Mouse (Mus musculus) c-Kit-positive CD71-positive TER-119-positive erythroid progenitor cells, embryonic 14.5 days (primary cell): ENCODE measurements around the gene Lpin2.
A peak's percentile ranks its signal among the peaks of the same experiment; 100 is the strongest.

Experiments
- DNase-seq: peaks from one replicate; pipeline ENCODE4 v3.0.0-alpha.2; 2013; ENCODE audit warnings: low spot score

The Lpin2 gene

DNA sequence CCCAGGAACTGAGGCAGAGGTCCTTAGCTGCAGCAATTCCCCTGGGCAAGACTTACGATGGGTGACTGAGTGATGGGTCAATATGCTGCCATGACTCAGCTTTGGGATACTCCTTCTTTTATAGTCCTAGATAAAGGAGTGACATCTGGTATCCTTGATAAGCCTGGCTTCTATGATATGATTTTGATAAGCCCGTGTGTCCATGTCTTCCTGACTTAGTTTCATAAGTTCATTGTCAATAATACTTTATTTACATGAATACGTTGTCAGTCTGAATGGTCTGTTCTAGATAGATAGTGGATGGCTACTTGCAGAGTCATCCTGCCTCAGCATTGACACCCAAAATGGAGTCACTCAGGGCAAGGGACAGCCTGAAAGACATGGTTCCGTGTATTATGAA is 11.2 kb upstream of the Lpin2 start:
- peak; percentile 74 for DNase-seq

DNA sequence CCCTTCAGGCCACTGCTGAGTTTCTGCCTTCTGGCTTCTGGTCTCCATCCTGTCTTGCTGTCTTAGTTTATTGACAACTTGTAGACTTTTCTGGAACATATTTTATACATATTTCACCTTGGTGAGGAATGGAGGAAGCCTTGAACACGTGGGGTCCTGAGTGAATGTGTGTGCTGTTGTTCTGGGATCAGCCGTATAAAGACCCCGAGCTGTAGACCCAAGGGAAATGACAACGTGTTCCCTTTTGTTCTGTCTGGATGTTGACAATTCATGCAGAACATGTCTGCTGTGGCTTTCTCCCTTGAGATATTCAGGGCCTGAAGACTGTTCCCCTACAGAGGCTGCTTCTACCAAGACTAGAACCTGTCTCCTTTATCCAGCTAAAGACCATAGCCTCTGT is 5.0 kb upstream of the Lpin2 start:
- no peak for DNase-seq

DNA sequence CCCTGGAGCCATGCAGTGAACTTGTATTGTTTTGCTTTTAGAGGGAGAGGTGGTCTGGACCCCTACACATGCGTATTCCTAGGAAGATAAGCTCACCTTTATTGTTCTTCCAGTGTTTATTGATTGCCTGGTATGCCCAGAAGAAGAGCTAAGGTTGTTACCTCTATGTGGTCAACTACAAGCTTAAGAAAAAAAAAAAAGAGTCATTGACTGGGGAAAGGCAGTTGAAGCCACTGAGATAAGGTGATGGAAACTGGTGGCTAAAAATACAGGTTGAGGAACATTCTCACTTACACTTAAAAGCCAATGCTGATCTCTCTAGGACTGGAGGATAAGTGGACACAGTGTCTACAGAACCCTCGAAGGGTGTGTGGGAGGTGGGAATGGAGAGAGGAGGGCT is 4.4 kb upstream of the Lpin2 start:
- no peak for DNase-seq

DNA sequence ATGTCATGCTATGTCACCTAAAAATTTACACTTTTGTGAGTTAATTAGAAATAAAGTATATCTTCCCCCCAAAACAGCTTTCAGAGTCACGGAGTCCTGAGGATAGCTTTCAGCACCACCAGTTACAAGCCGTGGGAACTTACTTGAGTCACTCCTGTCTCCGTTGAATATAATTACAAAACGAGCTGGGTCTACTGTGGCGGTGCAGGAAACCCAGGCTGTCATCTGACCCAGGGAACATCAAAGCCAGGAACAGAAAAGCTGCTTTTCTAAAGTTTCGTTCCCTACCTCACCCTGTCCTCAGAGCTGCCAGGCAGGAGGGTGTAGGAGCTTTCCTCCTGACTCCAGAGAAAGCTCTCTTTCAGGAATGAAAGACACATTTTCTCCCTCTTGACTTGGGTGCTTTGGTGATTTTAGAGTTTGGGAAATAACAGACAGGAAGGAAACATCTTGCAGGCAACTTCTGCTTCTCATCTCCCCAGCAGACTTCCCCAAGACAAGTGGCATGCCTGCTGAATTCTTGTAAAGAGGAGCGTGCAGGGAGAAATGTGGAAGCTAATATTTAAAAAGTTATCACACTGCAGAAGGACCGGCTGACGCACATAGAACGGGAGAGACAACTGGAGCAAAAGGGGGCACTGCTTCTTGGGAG is 3.7 kb upstream of the Lpin2 start:
- no peak for DNase-seq

DNA sequence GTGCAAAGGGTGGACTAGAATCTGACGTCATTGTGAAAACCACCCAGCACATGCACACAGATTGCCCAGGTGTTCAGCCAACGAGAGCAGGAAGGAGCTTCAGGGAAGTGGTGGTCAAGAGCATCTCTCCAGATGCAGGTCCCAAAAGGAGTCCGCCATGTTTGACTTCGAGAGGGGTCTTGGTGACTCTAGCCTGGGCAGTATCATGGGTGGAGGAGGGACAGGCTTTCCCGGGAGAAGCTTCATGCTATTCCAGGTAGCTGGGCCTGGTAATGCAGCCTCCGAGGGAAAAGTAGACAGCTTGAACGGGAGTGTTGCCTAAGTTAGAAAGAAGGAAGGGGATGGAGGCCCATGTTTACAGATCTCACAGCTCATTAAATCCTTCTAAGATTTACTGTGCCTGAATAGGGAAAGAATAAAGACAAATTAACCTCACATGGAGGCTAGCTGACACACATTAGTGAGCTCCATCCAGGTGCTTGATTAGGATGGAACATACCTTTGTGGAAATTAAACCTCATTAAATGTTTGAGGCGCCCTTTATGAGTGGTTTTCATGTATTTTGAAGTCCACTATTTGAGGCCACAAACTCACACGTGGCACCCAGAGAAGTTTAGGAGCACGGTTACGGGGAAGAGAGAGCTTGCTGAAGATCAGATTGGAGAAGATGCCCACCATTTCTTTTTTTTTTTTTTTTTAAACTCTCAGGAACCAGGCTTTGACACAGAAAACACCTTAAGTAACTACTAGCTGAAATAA is 2.6 kb upstream of the Lpin2 start:
- DNase-seq = no peak

DNA sequence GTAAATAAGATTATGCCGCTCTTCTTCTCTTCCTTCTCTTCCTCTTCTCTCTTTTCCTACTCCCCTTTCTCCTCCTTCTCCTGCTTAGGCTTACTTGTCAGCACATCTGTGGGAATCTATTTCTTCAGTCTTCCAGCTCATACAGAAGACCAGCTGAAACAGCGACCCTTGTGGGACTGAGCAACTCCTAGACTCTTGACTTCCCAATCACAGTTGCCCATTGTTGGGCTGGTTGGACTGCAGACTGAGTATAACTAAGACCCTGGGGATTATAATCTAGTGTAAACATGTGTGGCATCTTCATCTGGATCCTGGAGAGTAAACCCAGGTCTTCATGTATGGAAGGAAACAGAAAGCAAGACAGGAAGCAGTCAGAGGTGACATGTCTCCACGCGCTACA is 1.8 kb upstream of the Lpin2 start:
- DNase-seq = no peak

DNA sequence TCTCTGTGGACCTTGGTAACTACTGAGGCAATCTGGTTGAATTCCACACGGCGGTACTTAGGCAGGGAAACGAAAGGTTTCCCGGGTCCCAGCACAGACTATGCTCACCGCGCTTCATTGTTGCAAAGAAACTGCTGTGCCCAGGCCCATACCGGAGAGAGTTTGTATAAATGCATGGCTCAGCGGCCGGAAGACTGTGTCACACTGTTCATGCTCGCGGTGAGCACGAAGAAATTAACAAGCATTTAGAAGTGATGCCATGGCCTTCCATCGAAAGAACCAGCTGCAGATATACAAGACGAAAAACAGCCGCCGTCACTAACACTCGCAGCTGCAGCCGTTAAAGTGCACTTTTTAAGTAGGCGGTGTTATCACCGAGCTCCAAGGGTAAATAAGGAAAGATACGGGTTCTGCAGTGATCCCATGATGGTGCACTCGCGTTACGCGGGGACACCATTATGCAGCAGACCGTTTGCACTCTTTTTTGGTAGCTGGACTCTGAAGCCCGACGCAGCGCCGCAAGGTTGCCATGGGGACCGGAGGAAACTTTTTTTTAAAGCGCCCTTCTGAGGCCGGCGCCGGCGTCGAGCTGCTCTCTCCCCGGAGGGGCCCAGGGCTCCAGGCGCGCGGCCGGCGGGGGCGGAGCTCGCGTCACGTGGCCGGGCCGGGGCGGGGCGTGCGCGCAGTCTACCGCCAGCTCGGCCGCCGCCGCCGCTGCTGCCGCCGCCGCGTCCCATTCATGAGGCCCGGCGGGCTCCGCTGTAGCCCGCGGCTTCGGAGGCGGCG is 704 bp downstream of the Lpin2 start:
- peak; percentile 81 for DNase-seq

DNA sequence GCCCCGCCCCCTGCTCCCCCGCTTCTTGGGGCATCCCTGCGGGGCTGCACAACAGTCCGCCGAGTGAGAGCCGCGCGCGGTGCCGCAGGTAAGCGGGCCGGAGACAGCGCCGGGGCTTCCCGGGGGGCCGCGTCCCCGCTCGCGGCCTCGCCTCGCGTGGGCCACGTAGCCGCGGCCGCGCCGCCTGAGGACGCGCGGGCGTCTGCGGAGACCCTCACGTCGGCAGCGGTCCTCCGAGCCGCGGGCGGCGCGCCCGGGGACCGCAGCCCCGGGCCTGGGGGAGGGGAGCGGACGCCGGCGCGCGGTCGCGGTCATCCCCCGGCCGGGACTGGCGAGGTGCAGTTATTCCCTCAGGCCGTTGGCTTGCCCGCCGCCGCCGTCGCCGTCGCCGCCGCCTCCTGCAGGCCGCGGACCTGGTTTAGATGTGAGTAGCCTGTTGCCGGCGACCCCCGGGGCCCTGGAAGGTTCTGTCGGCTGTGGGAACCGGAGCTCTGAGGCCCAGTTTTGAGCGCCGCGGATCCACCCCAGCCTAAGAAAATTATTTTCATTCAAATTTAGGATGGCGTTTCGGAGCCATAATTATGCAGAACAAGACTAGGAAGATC is 1.4 kb downstream of the Lpin2 start:
- DNase-seq = no peak

DNA sequence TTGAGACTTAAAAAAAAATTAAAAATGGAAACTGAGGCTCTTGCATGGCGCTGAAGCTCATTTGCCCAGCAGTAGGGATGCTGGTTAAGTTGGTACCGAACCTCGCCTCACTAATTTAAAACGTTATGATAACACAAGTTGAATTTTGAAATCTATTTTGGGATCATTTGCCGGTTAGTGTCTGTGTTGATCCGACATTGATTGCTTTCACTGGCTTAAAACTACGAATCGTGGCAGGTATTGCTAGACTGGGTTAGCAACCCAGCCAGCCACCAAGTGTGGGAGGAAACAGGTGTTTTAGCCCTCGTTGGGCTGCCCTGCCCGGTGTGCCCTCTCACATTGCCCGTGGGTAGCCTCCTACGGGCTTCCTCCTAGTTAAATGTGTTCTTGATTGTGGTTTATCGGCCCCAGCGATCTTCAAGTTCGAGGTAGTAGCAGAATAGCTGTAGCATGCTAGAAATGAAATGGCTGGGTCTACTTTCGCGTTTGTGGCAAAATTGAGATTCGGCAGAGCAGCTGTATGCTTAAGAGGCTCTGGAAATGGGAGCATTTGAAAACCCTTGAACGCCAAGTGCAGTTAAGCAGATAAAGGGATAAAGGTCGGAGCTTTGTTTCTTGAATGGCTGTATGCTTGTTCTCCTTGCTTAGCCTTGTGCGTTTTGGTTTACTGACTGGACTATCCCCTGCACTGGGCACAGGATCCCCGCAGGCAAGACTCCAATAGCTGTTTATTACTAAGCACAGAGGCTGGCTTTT is 2.2 kb downstream of the Lpin2 start:
- DNase-seq = peak; percentile 59

DNA sequence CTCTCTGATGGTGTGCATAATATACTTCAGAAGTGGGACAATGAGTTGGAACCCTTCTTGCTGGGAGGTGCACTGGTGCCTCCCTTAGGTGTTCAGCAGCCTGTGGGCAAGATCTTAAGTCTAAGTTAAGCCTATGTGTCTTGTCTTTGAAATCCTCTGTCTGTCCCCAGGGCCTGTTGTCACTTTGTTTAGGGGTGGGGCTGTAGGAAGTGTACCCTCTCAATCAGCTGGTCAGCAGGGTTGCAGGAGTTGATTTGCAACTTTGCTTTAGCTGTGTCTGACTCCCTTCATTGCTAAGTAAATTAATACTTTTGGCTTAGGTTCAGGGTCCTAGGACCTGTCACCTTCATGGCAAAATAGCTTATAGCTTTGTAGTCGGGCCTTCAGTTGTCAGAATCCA is 3.0 kb downstream of the Lpin2 start:
- no peak for DNase-seq

DNA sequence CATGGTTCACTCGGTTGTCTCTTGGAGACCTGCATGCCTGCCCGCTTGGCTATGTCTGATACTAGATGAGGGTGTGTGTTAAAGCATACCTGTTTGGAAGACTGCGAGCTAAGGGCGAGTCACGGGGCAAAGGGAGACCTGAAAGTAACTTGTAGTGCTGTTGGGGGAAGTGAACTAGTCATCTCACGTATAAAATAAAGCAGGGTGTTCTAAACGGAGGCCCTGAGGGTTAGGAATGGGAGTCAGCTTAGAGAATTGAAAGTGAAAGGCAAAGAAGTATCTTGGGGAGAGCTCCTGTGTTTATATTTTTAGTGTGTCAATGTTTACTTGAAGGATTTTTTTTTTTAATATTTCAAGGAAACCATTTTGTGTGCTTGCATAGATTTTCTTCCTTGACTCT is 8.2 kb downstream of the Lpin2 start:
- no peak for DNase-seq

DNA sequence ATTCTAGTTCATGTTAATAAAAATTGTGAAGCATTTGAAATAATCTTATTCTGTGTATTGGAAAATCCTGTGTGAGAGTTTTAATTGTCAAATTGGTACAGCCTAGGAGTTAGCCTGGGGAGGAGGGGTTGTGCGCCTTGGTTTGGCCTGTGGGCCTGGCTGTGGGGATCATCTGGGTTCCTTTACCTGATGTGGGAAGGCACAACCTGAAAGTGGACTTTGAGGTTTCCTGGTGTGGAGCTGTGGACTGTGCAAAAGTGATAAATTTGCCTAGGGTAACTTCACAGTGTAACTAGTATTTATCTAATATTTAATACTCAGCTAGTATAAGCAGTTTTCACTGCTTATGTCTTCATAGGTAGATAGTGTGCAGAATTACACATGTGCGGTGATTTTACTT is 8.7 kb downstream of the Lpin2 start:
- DNase-seq = no peak

DNA sequence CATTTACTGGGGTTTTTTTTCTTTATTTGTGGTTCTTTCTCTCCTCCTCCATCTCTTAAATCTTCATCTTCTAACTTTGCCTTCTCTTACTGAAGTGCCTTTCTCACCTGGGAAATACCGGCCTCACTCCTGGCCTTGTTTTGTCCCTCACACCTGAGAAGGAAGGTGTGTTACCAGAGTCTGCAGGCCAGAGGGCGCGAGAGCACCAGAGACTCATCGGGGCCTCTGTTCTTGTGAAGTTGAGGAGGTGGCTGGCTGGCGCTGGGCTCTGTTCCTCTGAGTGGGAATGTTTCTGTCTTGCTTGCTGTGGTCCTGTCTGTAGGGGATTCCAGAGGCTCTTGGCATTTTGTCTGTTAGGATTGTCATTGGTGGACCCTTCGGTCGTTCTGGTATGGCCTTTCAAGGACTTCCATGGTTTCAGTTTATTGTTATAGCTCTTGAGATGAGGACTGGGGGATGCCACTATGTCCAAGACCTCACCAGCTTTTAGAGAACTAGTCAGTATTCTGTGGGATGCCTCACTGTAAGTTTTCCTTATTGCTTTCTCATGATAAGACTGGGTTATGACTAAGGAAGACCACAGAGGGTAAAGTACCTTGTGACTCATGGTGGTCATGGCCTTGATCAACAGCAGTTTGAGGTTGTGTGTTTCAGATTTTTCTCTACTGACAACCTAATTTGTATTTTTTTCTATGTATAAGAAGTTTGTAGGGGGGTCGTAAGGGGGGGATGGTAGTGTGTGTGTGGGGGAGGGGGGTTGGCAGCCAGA is 9.5 kb downstream of the Lpin2 start:
- no peak for DNase-seq

DNA sequence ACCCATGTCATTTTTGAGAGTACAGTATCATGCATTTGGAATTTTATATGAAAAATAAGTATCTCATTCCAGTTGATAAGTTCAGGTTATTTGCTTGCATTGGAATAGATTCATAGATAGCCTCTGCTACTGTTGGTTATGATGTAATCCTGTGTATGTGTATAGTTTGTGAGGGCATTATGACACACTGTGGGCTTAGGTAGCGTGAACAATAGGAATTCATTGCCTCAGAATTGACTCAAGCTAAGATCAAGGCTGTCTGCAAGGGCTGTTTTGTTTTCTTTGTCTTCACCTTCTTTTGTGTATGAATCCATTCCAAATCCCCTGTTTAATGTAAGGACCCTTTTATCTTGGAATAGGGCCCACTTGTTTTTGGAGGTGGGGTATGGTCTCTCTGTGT is 10.7 kb downstream of the Lpin2 start:
- no peak for DNase-seq

DNA sequence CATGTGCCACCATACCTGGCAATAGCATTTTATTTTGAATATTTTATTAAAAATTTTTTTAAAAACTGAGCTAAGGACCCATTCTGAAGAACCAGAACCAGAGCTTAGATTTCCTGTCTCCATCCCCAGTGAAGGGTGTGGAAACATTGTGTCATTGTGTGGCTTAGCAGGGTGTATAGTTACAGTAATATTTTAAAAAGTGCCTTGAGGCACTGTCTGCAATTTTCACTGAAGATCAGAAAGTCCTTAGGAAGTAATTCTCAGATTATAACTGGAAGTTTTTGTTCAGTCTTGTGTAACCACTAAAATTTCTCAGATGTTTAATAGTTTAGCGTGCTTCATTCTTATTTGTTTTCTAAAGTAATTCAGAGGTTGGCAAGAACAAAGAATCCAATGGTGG is 11.1 kb downstream of the Lpin2 start:
- no peak for DNase-seq

DNA sequence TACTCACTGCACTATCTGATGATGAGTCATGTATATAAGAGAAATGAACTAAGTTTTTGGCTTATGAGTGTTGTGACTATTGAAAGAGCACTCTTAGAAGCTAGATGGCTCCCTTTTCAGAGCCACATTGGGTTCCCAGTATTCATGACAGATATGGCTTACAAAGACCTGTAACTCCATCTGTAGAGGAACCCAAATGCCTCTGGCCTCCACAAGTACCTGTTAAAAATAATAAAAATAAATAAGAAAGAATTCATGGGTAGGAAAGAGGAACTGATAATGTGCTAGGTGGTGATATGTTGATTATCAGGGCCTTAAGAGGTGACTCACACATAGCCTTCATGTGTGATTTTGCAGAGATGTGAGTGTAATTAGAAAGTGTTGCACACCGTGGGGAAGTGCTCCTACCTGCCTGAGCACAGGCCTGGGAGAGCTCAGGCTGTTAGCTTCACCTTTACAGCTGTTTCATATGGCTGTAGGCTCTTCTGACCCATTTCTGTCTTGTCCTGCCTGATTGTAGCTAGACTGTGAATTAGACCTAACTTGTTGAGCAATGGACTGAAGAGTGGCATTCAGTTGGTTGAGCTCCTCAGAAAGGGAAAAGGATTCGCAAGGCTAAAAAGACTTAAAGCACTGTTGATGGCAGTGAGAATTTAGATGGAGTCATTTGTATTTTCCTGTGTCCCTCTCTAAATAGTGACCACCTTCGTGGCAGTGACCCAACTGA is 12.7 kb downstream of the Lpin2 start:
- no peak for DNase-seq

DNA sequence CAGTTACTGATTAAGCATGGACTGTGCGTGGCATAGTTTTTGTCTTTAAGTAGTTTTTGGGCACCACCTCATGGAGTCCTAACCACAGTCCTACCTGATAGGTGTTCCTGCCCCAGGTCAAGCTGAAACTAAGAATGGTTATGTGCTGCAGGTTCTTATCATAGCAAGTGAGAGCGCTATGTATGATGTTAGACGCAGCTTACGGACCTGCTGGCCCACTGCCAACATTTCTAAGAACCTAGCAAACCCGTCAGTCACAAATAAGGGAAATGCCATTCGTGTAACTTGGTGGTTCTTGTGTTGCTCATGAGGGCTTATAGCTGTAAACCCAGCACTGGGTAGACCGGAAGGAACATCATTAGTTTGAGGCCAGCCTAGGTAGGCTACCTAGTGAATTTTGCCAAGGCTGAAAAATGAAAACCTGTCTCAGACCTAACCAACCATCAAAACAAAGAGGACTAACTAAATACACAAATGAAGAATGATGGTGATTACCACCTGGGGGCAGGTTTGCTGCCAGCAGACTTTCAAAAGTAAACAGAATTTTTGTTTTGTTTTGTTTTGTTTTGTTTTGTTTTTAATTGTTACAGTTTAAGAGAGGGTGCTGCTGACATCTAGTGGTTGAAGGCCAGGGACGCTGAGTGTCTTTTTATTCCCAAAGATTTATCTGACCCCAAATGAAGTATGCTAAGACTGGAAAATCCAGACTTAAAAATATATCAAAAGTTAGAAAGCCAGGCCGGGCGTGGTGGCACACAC is 13.5 kb downstream of the Lpin2 start:
- DNase-seq = peak; percentile 78

DNA sequence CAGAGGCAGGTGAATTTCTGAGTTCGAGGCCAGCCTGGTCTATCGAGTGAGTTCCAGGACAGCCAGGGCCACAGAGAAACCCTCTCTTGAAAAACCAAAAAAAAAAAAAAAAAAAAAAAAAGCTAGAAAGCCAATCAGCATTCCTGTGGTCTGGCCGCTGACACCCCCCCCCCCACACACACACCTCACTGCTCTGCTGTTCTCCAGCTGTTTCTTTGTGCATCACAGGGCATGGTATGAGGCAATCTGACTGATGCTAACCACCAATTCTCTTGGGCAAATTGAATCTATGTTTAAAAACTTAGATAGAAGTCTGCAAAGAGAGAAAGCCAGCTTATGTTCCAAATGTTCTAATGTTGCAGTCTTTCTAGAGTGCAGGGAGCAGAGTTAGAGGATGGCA is 14.1 kb downstream of the Lpin2 start:
- DNase-seq = no peak

DNA sequence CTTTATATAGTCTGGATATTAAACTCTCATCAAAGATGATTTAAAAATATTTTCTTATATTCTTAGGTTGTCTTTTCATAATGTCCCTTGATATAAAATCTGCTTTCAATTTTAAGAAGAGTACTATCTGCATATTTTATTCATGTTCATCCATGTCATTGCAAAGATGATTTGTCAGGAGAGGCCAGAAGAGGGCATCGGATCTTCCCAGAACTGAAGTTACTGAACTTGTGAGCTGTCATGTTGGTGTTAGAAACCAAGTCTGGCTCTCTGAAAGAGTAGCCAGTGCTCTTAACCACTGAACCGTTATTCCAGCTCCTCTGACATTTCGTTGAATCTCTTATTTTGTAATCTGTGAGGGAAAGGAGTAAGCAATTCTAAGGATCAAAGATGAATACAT is 17.0 kb downstream of the Lpin2 start:
- no peak for DNase-seq

DNA sequence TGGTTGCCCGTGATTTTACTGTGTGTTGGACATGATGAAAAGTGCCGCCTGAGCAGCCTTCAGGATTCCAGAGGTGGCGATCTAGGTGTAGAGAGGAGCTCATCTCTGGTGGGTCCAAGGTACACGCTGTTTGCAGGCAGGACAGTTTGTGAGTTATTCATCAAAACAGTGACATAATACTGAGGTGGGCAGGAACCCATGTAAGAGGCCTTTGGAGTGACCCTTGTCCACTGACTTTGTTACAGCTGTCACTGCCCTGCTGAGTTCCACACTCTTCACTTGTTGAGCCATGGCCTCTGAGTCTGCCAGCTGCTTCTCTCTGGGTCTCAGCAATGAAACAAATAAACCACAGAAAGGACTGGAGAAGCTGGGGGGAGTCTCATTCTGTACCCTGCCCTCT is 19.8 kb downstream of the Lpin2 start:
- DNase-seq = no peak
